Mouse (Mus musculus): ENCODE results near the gene Brip1. TPM values are rescaled to one million over a fixed set of nuclear protein-coding genes. Genes with fewer than 3 reads are reported as not detected.

The Brip1 gene
- total RNA-seq, 2 experiments from 2014 or later, result 2.4 to 2.9 TPM

DNA sequence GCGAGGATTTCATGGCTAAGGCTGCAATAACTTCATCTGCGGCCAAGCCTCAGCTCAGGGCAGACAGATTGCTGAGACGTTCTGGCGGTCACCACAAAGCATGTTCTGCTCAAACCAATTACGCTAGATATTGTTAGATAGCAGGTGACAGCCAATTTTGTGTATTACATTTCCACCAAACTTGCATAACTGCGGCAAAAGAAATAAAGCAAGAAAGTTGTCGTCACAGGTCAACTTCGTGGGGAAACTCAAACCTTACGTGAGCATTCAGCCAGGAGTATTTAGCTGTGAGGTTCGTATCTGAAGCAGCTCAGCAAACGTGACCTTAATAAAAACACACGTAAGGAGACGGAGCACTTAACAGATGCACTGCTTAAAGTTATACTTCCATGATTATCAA, 162.3 kb downstream of the Brip1 start:
- intact Hi-C loops (cut with DNase I), result no loop called here
- DNase-seq, result no peak

DNA sequence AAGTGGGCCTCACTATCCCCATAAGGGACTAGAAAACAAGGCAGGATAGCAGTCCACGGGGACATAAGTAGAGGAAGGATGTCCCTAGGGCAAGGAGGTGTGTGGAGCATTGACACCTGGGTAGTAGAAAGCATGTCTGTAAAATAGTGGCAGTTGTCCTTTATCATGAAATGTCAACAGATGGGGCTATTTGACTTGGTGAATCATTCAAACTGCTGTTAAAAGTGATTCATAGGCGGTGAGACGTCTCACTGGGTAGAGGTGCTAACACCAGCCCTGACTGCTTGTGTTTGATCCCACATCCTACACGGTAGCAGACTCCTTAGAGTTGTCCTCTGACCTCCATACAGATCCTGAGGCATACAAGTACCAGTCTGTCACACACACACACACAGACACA, 168.1 kb downstream of the Brip1 start:
- intact Hi-C loops (cut with DNase I), result no loop called here
- DNase-seq, result no peak

DNA sequence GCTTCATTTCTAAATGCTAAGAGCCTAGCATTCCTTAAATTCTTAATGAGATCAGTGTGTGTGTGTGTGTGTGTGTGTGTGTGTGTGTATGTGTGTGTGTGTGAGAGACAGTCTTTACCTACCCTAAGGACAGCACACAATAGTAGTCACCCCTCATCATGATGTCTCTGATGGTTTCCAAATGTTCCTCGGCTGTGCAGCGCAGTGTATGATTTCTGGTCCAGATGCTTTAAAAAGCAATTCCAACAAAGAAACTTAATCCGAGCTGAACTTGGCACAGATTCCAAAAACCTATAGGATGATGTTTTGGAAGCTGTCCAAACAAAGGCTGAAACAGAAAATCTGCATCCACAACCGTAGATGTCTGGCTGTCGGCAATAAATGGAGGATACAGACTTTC, 173.0 kb downstream of the Brip1 start:
- DNase-seq, result no peak
- intact Hi-C loops (cut with DNase I), result no loop called here

DNA sequence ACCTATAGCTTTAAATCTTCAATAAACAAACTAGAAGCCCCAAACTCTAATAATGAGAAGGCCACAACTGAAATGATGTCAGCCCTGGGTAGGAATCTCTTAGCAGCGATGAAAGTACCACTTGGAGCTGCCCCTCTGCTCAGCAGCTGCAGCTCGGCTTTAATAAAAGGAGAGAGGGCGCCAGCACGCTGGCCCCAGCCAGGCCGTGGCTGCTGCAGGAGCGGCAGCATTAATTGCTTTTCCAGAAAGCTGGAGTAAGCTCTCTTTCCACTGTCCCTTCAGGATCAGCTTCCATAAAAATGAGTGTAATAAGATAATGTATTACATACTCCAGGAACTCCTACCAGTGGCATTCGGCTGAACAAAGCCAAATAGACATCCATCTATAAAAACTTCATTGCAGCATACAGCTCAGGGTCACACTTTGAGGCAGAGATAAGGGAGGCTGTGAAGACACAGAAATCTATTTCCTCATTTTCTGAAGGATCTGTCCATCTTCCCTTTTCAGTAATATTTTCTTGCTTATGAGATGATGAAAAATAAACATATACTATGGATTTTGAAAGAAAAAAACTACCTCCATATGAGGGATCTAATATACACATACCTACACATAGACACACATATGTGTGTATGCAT, 174.3 kb downstream of the Brip1 start:
- intact Hi-C loops (cut with DNase I), result no loop called here
- DNase-seq, result peak in 1 of 2 experiments; percentile 8

DNA sequence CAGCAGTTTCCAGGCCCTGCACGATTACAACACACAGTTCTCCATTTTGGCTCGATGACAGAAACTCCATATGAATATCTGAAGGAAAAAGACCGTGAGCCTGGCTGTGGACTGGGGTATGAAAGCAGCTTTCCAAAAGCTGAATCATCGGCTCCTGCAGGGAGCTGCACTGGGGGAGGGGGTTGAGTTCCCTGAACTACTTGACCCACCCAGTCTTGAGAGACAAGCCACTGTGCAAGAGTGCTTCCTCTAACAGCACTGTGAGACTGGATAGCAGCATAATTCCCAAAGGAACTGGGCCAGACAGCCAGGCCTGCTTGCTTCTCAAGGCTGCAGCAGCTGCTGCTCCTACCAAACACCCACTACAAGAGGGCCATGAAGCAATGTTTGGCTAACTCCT, 178.6 kb downstream of the Brip1 start:
- peak; percentile 49 to 64 for DNase-seq
- intact Hi-C loops (cut with DNase I), result no loop called here

DNA sequence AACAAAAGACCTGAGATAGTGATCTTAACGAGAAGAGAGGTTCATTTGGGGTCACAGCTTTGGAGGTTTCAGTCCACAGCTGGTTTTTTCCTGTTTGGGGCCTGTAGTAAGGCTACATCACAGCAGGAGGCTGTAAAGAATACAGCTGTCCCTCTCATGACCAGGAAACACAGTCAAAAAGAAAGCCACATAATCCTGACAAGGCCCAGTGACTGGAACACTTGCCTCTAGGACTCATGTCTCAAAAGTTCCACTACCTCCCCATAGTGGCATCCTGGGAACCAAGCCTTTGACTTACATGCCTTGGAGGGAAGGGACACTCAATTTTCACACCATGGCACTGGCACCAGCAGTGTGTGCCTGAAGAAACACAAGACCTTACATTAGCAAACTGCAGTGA, 181.0 kb downstream of the Brip1 start:
- intact Hi-C loops (cut with DNase I), result no loop called here
- no peak for DNase-seq

DNA sequence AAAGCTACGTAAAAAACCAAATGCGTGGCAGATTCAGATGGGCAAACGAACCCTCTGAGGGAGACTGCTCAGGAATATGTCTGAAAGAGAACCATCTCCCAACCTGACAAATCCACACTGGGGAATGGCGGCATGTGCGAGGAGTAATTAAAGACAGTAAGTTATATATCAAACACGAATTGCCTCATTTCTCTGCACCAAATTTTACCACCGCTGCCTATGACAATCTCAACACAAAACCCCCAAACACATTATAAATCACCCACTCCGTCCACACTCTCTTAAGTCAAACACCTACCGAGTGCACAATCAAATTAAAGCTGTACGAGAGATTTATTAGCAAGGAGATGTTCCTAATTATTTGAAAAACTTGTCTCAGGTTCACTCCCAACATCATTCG, 184.8 kb downstream of the Brip1 start:
- intact Hi-C loops (cut with DNase I), result no loop called here
- no peak for DNase-seq

DNA sequence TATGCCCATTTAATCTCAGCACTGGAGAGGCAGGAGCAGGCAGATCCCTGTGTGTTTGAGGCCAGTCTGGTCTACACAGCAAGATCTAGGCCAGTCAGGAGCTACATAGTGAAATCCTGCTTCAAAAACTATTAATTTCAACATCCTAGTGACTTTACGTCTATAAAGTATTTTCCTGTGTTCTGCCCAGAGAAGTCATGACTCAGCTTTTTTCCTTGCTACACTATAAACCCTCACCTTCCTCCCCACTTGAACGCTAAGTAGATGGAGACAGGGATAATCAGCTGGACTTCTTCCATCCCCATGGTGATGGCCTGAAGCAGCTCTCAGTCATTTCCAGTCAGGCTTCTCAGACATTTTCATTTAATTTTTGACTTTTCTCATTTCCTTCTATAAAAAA, 187.9 kb downstream of the Brip1 start:
- no peak for DNase-seq
- intact Hi-C loops (cut with DNase I), result no loop called here

DNA sequence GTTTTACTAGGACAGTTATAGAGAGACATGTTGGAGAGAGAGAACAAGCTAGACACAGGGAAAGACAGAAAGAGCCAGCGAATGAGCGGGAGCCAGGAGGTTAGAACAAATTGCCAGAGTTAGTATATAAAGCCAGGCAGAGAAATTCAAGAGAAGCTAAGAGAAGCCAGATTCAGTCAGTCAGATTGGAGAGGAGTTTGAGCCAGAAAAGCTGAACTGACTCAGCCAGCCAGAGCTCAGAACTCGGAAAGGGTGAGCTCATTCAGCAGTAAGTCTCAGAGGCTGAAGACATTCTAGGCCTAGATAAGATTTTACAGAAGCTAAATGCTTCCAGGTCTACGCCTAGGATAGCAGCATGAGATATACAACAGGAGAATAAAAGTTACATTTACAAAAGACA, 190.5 kb downstream of the Brip1 start:
- no peak for DNase-seq
- intact Hi-C loops (cut with DNase I), result no loop called here

DNA sequence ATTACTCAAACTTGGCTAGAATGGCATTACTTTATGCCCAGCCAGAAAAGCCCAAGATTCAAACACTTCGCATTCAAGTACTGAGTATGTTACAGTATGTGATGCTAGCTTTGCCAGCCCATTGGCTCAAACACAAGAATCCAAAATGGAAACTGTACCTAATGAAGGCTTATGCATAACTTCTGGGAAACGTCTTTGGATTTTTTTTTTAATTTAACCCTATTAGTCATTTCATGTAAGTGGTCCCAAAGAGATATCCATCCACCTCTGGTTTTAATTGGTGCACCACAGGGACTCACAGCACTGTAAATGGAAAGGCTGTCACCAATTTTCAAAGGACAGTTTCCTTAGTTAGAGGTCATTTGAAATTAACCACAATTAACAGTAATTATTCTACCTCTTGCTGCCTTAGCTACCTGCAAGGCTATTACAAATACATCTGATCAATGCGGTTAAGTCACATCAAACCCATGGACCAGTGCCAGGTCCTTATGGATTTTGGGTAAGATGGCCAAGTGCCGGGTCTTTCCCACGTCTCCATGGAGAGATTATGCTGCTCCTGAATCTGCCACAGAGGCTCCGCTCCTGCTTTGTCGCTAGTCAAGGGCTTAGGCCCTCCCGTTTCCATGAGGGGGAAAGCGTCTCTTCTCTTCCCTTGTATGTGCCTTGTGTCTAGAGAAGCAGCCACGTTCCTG, 192.6 kb downstream of the Brip1 start:
- intact Hi-C loops (cut with DNase I), result no loop called here
- no peak for DNase-seq

Other genes with a start within 250 kb of the Brip1 start
- gene Ints2, start 56.4 kb upstream of the Brip1 start, total RNA-seq (2021), result 10 to 100 TPM; 10.5 to 11.0 TPM
- 10 to 100 TPM; 46.0 to 52.9 TPM for gene Med13, start 156.4 kb upstream of the Brip1 start, total RNA-seq (2021)

All from heart, postnatal 10 days (tissue).